Mouse (Mus musculus) MEL (cell line): ENCODE measurements around the gene Dgkg. TPM values are rescaled to one million over a fixed set of nuclear protein-coding genes. Genes with fewer than 3 reads are reported as not detected.

Experiments
- DNase-seq: peaks from one replicate; pipeline ENCODE4 v3.0.0; 2011; ENCODE audit warnings: low read depth, low spot score
- H3K27ac ChIP-seq: 2 replicates; pipeline ENCODE4 v1.5.1; 2012; ENCODE audit warnings: low read depth, mild to moderate bottlenecking, control low read depth, low read length, moderate library complexity; ENCODE audit not compliant: control insufficient read depth
- H3K27me3 ChIP-seq, 2 experiments: fragments of 150-350 bp in 1 of 2; sonication (generic) in 1 of 2; 2 replicates each; pipeline ENCODE4 v1.6.1; 2012; ENCODE audit warnings: low read length in 2 of 2, mild to moderate bottlenecking in 2 of 2, improper control_type of control experiment in 1 of 2, moderate library complexity in 1 of 2; ENCODE audit not compliant: insufficient read depth in 2 of 2, control insufficient read depth in 1 of 2
- H3K36me3 ChIP-seq, 2 experiments: 2 replicates each; pipeline ENCODE4 v1.6.1; 2012 to 2014; ENCODE audit warnings: low read length in 2 of 2, improper control_type of control experiment in 1 of 2, inconsistent platforms in 1 of 2, mild to moderate bottlenecking in 1 of 2; ENCODE audit not compliant: insufficient read depth in 2 of 2, control insufficient read depth in 1 of 2
- H3K4me1 ChIP-seq, 2 experiments: fragments of 150-350 bp in 1 of 2; sonication (generic) in 1 of 2; 2 replicates each; pipeline ENCODE4 v1.6.1; 2012; ENCODE audit warnings: low read length in 2 of 2, improper control_type of control experiment in 1 of 2, mild to moderate bottlenecking in 1 of 2; ENCODE audit not compliant: insufficient read depth in 2 of 2, control insufficient read depth in 1 of 2
- H3K4me3 ChIP-seq, 2 experiments: fragments of 150-350 bp in 1 of 2; sonication (generic) in 1 of 2; 2 replicates each; pipeline ENCODE4 v1.5.1; 2012; ENCODE audit warnings: low read depth in 2 of 2, low read length in 2 of 2, mild to moderate bottlenecking in 2 of 2, moderate library complexity in 2 of 2, control low read depth in 1 of 2, improper control_type of control experiment in 1 of 2; ENCODE audit not compliant: control insufficient read depth in 1 of 2, insufficient read depth in 1 of 2
- H3K79me2 ChIP-seq: 2 replicates; pipeline ENCODE4 v1.6.1; 2012; ENCODE audit warnings: mild to moderate bottlenecking, low read length, moderate library complexity; ENCODE audit not compliant: control insufficient read depth, poor library complexity, insufficient read depth
- H3K9ac ChIP-seq: 2 replicates; pipeline ENCODE4 v1.6.1; 2012; ENCODE audit warnings: low read depth, mild to moderate bottlenecking, control low read depth, low read length, moderate library complexity; ENCODE audit not compliant: control insufficient read depth, poor library complexity, severe bottlenecking
- H3K9me3 ChIP-seq: fragments of 150-350 bp; sonication (generic); replicated peaks from 2 replicates; pipeline ENCODE4 v1.6.1; 2012; ENCODE audit warnings: mild to moderate bottlenecking, low read length, improper control_type of control experiment, moderate library complexity; ENCODE audit not compliant: insufficient read depth
- CHD2 ChIP-seq: IDR thresholded peaks from 2 replicates; pipeline ENCODE4 v1.6.1; 2011; ENCODE audit warnings: low read length, improper control_type of control experiment
- E2F4 ChIP-seq: IDR thresholded peaks from 2 replicates; pipeline ENCODE4 v1.6.1; 2011; ENCODE audit warnings: low read depth, low read length, improper control_type of control experiment, borderline replicate concordance
- GABPA ChIP-seq: IDR thresholded peaks from 2 replicates; pipeline ENCODE4 v1.6.1; 2012; ENCODE audit warnings: low read depth, mild to moderate bottlenecking, inconsistent platforms, low read length, improper control_type of control experiment, moderate library complexity
- HCFC1 ChIP-seq: IDR thresholded peaks from 2 replicates; pipeline ENCODE4 v1.6.1; 2012; ENCODE audit warnings: low read depth, mild to moderate bottlenecking, inconsistent platforms, low read length, improper control_type of control experiment, moderate library complexity
- MAX ChIP-seq: IDR thresholded peaks from 2 replicates; pipeline ENCODE4 v1.6.1; 2011; ENCODE audit warnings: low read length, improper control_type of control experiment
- MEF2A ChIP-seq: IDR thresholded peaks from 2 replicates; pipeline ENCODE4 v1.6.1; 2014; ENCODE audit warnings: low read depth, mild to moderate bottlenecking, inconsistent platforms, low read length, improper control_type of control experiment; ENCODE audit not compliant: poor library complexity, insufficient replicate concordance, severe bottlenecking; ENCODE audit errors: extremely low read depth
- MYB ChIP-seq: IDR thresholded peaks from 2 replicates; pipeline ENCODE4 v1.6.1; 2011; ENCODE audit warnings: mild to moderate bottlenecking, low read depth, low read length, improper control_type of control experiment
- MYC ChIP-seq: IDR thresholded peaks from 2 replicates; pipeline ENCODE4 v1.6.1; 2011; ENCODE audit warnings: low read depth, mild to moderate bottlenecking, low read length, improper control_type of control experiment, moderate library complexity
- NRF1 ChIP-seq: IDR thresholded peaks from 2 replicates; pipeline ENCODE4 v1.6.1; 2014; ENCODE audit warnings: low read depth, mild to moderate bottlenecking, inconsistent platforms, low read length, improper control_type of control experiment, moderate library complexity; ENCODE audit not compliant: poor library complexity, insufficient read depth, severe bottlenecking
- POLR2A ChIP-seq, 2 experiments: IDR thresholded peaks; 2 replicates each; pipeline ENCODE4 v1.6.1; 2011 to 2012; ENCODE audit warnings: low read length in 2 of 2, mild to moderate bottlenecking in 2 of 2, control low read depth in 1 of 2, improper control_type of control experiment in 1 of 2, low read depth in 1 of 2, moderate library complexity in 1 of 2; ENCODE audit not compliant: control insufficient read depth in 1 of 2, insufficient read depth in 1 of 2, poor library complexity in 1 of 2
- RAD21 ChIP-seq: IDR thresholded peaks from 2 replicates; pipeline ENCODE4 v1.6.1; 2011; ENCODE audit warnings: mild to moderate bottlenecking, low read depth, low read length, improper control_type of control experiment
- SMC3 ChIP-seq: IDR thresholded peaks from 2 replicates; pipeline ENCODE4 v1.6.1; 2011; ENCODE audit warnings: low read depth, low read length, improper control_type of control experiment
- TBP ChIP-seq: IDR thresholded peaks from 2 replicates; pipeline ENCODE4 v1.8.0; 2011; ENCODE audit warnings: low read depth, low read length, improper control_type of control experiment
- UBTF ChIP-seq: IDR thresholded peaks from 2 replicates; pipeline ENCODE4 v1.6.1; 2012; ENCODE audit warnings: low read depth, mild to moderate bottlenecking, inconsistent platforms, low read length, improper control_type of control experiment, moderate library complexity, borderline replicate concordance; ENCODE audit not compliant: insufficient read depth
- USF2 ChIP-seq, 2 experiments: IDR thresholded peaks; 2 replicates each; pipeline ENCODE4 v1.6.1; 2011 to 2012; ENCODE audit warnings: improper control_type of control experiment in 2 of 2, low read length in 2 of 2, borderline replicate concordance in 1 of 2, inconsistent platforms in 1 of 2, low read depth in 1 of 2, mild to moderate bottlenecking in 1 of 2; ENCODE audit not compliant: insufficient read depth in 1 of 2
- ZKSCAN1 ChIP-seq: IDR thresholded peaks from 2 replicates; pipeline ENCODE4 v1.6.1; 2012; ENCODE audit warnings: low read depth, mild to moderate bottlenecking, inconsistent platforms, low read length, improper control_type of control experiment, moderate library complexity
- ZMIZ1 ChIP-seq: IDR thresholded peaks from 2 replicates; pipeline ENCODE4 v1.6.1; 2012; ENCODE audit warnings: low read depth, mild to moderate bottlenecking, inconsistent platforms, low read length, improper control_type of control experiment, moderate library complexity
- polyA plus RNA-seq, 2 experiments: library from polyadenylated mRNA; stranded (reverse) in 1 of 2; unstranded in 1 of 2; fragments of >175 nt in 1 of 2; fragments of >200 nt in 1 of 2; gene quantifications; 2 replicates each; pipeline versions ENCODE4 v1.2.1 to v1.2.4; 2012; ENCODE audit warnings: low replicate concordance in 2 of 2, low read depth in 1 of 2; ENCODE audit not compliant: insufficient read length in 2 of 2, insufficient read depth in 1 of 2, missing spikeins in 1 of 2
- total RNA-seq: library from RNA; depleted of rRNA; stranded (reverse); fragments of 300-350 nt; gene quantifications from 2 replicates; pipeline ENCODE4 v1.2.3, GENCODE M21; 2012

Gene Dgkg
- total and polyA plus RNA-seq, 3 experiments, result not detected

DNA sequence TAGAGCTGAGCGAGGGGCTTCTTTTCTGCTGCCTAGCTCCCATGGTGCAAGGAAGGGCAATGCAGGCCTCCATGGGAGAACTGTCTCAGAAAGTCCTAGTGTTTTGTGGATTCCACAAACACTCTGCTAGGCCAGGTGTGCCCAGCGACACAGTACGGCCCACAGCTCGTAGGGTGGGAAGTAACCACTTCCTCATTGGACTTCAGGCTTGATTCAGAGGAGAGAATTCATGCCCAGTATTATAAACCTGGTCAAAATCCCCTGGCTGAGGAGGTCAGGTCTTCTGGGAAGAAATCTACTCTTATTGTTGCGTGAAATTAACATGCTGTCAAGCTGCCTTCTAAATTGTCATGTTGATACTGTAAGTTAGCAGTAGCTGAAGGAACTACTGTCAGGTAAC lies 31.0 kb downstream of the Dgkg start (continued):
- no peak for TF ChIP-seq UBTF

- DNase-seq, result no peak
- Histone ChIP-seq H3K4me1 (no peaks in the 10 kb centered on the region), H3K9ac (no peak overlapping the region), H3K9me3 (no peaks in the 10 kb centered on the region), H3K4me3 (no peak overlapping the region), H3K27ac (no peak overlapping the region), H3K36me3 (no peaks in the 10 kb centered on the region), H3K27me3 (no peaks in the 10 kb centered on the region; a peak in 1 of 4 replicates), H3K79me2 (no peaks in the 10 kb centered on the region)
- TF ChIP-seq USF2 (IDR thresholded peaks at IDR 0.05; ENCODE audit: borderline replicate concordance in 1 of 2, insufficient read depth in 1 of 2, low read depth in 1 of 2, low read length in 2 of 2), result no peak
- no peak for TF ChIP-seq GABPA
- no peak for TF ChIP-seq TBP
- TF ChIP-seq ZMIZ1, result no peak
- TF ChIP-seq SMC3, result no peak
- TF ChIP-seq MEF2A, result no peak
- TF ChIP-seq E2F4, result no peak
- TF ChIP-seq NRF1, result no peak
- TF ChIP-seq MAX, result no peak
- no peak for TF ChIP-seq MYB
- TF ChIP-seq RAD21, result no peak
- TF ChIP-seq POLR2A (IDR thresholded peaks at IDR 0.05; ENCODE audit: control insufficient read depth in 1 of 2, insufficient read depth in 1 of 2, low read depth in 1 of 2, low read length in 2 of 2, poor library complexity in 1 of 2), result no peak
- no peak for TF ChIP-seq CHD2
Observed at GRCm38 (mm10) chr16:22625412-22625811, 31.6 kb downstream of the Dgkg start.

GRCm38 (mm10) chr16:22622286-22622685 lies 34.7 kb downstream of the Dgkg start:
- Histone ChIP-seq H3K79me2 (no peaks in the 10 kb centered on the region), H3K27ac (no peak overlapping the region), H3K27me3 (no peaks in the 10 kb centered on the region; a peak in 1 of 4 replicates), H3K36me3 (no peaks in the 10 kb centered on the region), H3K4me1 (no peaks in the 10 kb centered on the region), H3K9me3 (no peaks in the 10 kb centered on the region), H3K4me3 (no peak overlapping the region), H3K9ac (no peak overlapping the region)
- DNase-seq, result no peak
- TF ChIP-seq MYC (no peak), MEF2A (no peak), ZKSCAN1 (no peak), NRF1 (no peak), HCFC1 (no peak)
